Mouse (Mus musculus) lung, embryonic 15.5 days (tissue): ENCODE results near the gene Rrp1b. TPM values are rescaled to one million over a fixed set of nuclear protein-coding genes. Genes with fewer than 3 reads are reported as not detected.
"Not testable (repeated sequence)": the region's sequence is repeated elsewhere in the genome, so short reads cannot be mapped to it uniquely, and the experiment has no call there.

ENCODE experiments used
- ATAC-seq: fragments of 200-750 bp; cut with Nextera tagmentation; 2 replicates; pipeline ENCODE4 v1.8.0; 2017; ENCODE audit warnings: moderate number of reproducible peaks, borderline replicate concordance; ENCODE audit not compliant: low FRiP score, low TSS enrichment; ENCODE audit errors: extremely low read depth
- H3K27ac ChIP-seq: fragments of 300-500 bp; sonication (generic); 2 replicates; pipeline ENCODE4 v1.5.1; 2015; ENCODE audit warnings: moderate library complexity, mild to moderate bottlenecking, inconsistent platforms
- H3K27me3 ChIP-seq: fragments of 300-500 bp; sonication (generic); 2 replicates; pipeline ENCODE4 v1.6.1; 2015; ENCODE audit warnings: inconsistent platforms
- H3K36me3 ChIP-seq: fragments of 300-500 bp; sonication (generic); 2 replicates; pipeline ENCODE4 v1.6.1; 2015; ENCODE audit warnings: inconsistent platforms
- H3K4me1 ChIP-seq: fragments of 300-500 bp; sonication (generic); 2 replicates; pipeline ENCODE4 v1.6.1; 2015; ENCODE audit warnings: inconsistent platforms
- H3K4me2 ChIP-seq: fragments of 300-500 bp; sonication (generic); 2 replicates; pipeline ENCODE4 v1.6.1; 2015; ENCODE audit warnings: inconsistent platforms, mild to moderate bottlenecking, moderate library complexity
- H3K4me3 ChIP-seq: fragments of 300-500 bp; sonication (generic); 2 replicates; pipeline ENCODE4 v1.5.1; 2015; ENCODE audit warnings: mild to moderate bottlenecking, inconsistent platforms
- H3K9ac ChIP-seq: fragments of 300-500 bp; sonication (generic); 2 replicates; pipeline ENCODE4 v1.6.1; 2015; ENCODE audit warnings: inconsistent platforms
- H3K9me3 ChIP-seq: fragments of 300-500 bp; sonication (generic); 2 replicates; pipeline ENCODE4 v1.6.1; 2016; ENCODE audit warnings: inconsistent platforms
- WGBS: fragments of 180-500 bp; shearing (Covaris S2); methylation state at CpG from one replicate; pipeline ENCODE4 v1.1.7; 2015; 5-methylcytosine and 5-hydroxymethylcytosine counted together
- polyA plus RNA-seq: library from polyadenylated mRNA; unstranded; fragments of >200 nt; fragmentation: Nextera tagmentation; extraction: Ambion mirVana; gene quantifications from 2 replicates; pipeline ENCODE4 v1.2.1, GENCODE M21; 2015

Rrp1b gene
- polyA plus RNA-seq, 1 experiment from 2014 or later = 48.4 TPM

DNA sequence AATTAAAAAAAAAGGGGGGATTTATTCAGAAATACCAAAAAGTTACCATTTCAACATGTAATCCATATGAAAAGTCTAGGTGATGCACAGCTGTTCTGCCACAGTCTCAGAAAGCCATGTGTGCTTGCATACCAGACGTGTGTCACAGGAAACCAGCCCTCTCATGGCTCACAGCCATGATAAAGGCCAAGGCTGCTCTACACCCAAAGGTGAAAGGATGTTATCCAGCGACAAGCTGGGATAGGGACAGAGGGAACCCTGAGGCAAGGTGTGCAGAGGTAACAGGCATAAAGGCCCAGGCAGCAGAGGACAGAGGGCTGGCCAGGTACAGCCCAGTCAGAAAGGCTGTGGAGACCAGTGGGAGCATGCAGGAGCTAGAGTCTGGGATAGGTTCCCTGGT, 27.8 kb downstream of the Rrp1b start:
- Histone ChIP-seq H3K27ac (no peak overlapping the region), H3K36me3 (peaks cover 35% of the 10 kb centered on the region), H3K4me1 (no peaks in the 10 kb centered on the region), H3K9me3 (no peaks in the 10 kb centered on the region), H3K4me2 (no peak overlapping the region), H3K4me3 (no peak overlapping the region), H3K27me3 (no peaks in the 10 kb centered on the region), H3K9ac (no peak overlapping the region)
- WGBS = 69% methylated on average over 2 of the region's 2 CpGs
- ATAC-seq = no peak

DNA sequence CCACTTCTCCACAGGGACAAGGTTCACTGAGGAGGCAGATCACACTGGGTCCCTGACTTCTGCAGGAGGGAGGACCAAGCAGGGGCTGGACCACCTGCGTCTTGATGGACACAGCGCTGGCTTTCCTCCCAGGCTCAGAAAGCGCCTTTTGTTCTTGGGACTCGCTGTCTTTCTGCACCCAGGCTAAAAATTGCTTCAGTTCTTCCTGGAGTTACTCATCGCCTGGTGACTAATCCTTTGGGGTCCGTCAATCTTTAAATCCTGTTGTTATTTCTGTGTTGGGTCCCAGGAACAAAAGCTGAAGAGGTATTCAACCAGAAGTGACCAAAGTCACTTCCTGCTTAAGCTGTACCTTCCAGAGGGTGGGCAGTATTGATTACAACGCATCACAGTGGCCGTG, 28.9 kb downstream of the Rrp1b start:
- peaks cover 24% of the 10 kb centered on the region for H3K36me3 ChIP-seq
- H3K9ac ChIP-seq, H3K9me3 ChIP-seq, H3K27ac ChIP-seq, H3K4me2 ChIP-seq, ATAC-seq, H3K27me3 ChIP-seq, H3K4me1 ChIP-seq, H3K4me3 ChIP-seq: not testable (repeated sequence)
- 74% methylated on average over 8 of the region's 8 CpGs for WGBS

DNA sequence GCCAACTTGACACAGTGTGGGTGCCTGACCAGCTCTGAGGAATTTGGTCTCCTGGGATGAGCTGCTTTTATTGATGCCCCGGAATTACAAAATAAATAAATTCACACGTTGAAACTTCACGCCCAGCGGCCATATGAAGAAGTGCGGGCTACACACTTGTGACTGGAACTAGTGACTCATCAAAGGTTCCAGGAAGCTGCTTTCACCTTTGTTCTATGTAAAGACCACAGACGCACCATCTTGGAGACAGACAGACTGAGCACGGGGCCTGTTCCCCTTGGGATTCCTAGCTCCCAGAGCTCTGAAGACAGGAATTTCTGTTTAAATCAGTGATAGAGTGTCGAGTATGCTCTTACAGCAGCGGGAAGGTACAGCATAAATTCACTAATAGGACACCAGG, 31.6 kb downstream of the Rrp1b start:
- Histone ChIP-seq H3K9me3 (no peaks in the 10 kb centered on the region), H3K27ac (no peak overlapping the region), H3K4me3 (no peak overlapping the region), H3K4me1 (no peaks in the 10 kb centered on the region), H3K27me3 (no peaks in the 10 kb centered on the region), H3K36me3 (no peaks in the 10 kb centered on the region), H3K9ac (no peak overlapping the region), H3K4me2 (no peak overlapping the region)
- ATAC-seq = no peak
- 64% methylated on average over 9 of the region's 9 CpGs for WGBS

DNA sequence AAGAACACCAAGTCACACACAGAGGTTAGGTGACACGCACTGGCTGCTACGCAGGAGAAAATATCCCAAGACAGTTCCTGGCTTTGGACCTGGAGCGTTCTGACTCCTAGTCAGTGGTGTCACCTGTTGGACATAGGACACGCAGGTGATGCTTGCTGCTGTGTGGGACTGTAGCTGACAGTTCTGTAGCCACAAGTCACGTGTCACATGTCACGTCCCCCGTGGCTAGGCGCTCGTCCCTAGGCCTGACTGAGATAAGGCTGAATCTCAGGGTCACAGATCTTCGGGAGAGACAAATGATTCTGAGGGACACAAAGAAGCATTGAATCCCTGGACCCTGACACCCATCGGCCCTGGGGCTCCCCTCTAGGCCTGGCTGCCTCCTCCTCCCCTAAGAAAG, 32.5 kb downstream of the Rrp1b start:
- Histone ChIP-seq H3K27ac (no peak overlapping the region), H3K4me2 (no peak overlapping the region), H3K9ac (no peak overlapping the region), H3K4me3 (no peak overlapping the region), H3K36me3 (no peaks in the 10 kb centered on the region), H3K4me1 (no peaks in the 10 kb centered on the region), H3K27me3 (no peaks in the 10 kb centered on the region), H3K9me3 (no peaks in the 10 kb centered on the region)
- WGBS = 71% methylated on average over 11 of the region's 11 CpGs
- no peak for ATAC-seq

DNA sequence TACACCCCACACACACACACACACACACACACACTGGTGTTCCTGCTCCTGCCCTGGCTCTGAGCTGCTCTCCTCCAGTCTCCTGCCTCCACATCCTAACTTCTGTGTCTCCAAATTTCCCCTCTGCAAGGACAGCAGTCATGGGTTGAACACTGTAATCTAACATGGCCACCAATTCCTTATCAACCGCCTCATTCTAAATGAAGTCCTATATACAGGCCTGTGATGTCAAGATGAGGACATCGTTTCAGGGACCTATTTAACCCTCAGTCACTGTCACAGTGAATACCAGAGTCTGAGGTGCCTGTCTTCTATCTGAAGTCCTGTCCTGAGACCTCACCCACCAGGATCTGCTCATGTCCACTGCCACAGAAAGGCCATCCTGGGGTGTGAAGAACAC, 32.9 kb downstream of the Rrp1b start:
- Histone ChIP-seq H3K27me3 (no peaks in the 10 kb centered on the region), H3K9ac (no peak overlapping the region), H3K4me2 (no peak overlapping the region), H3K9me3 (no peaks in the 10 kb centered on the region), H3K4me3 (no peak overlapping the region), H3K36me3 (no peaks in the 10 kb centered on the region), H3K27ac (no peak overlapping the region), H3K4me1 (no peaks in the 10 kb centered on the region)
- WGBS = 83% methylated on average over 2 of the region's 2 CpGs
- no peak for ATAC-seq

DNA sequence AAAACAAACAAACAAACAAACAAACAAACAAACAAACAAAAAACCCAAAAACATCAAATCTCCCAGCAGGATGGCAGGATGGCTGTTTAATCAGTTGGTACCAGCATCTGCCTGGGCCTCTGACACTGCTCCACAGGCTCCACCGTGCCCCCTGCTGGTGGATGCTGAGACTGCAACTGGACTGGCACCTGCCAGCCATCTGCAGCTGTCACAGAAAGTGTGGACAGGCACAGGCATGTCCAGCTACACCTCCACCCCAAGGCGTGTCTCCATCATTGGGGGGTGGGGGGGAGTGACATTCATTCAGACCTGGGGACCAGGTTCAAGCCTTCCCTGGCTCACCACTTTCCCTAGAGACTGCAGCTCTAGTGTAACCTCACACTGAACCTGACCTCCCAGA, 37.5 kb downstream of the Rrp1b start:
- ATAC-seq = no peak
- Histone ChIP-seq H3K36me3 (no peaks in the 10 kb centered on the region), H3K27ac (no peak overlapping the region), H3K4me1 (no peaks in the 10 kb centered on the region), H3K4me2 (no peak overlapping the region), H3K9ac (no peak overlapping the region), H3K9me3 (no peaks in the 10 kb centered on the region), H3K4me3 (no peak overlapping the region), H3K27me3 (no peaks in the 10 kb centered on the region)
- WGBS = 2% methylated on average over 2 of the region's 2 CpGs

DNA sequence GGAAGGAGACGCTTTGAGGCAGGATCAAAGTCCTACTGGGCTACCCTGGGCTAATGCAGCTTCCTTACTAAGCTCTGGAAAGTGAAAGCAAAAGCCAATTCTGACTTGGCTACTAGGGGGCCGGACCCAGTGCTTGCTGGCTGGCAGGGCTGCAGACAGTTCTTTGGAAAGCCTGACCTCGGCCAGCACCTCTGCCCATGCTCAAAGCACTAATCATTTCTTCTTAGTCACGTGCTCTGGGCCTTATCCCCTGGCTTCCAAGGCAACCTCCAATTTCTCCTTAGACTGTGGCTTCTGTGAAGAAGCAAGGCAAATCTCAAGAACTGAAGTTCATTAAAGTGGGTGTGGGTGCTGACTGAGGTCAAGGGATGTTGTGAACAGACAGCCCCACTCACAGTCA, 38.8 kb downstream of the Rrp1b start:
- Histone ChIP-seq H3K36me3 (no peaks in the 10 kb centered on the region), H3K9me3 (no peaks in the 10 kb centered on the region), H3K9ac (no peak overlapping the region), H3K4me1 (no peaks in the 10 kb centered on the region), H3K27me3 (no peaks in the 10 kb centered on the region), H3K4me2 (no peak overlapping the region), H3K27ac (no peak overlapping the region), H3K4me3 (no peak overlapping the region)
- no peak for ATAC-seq
- 54% methylated on average over 4 of the region's 4 CpGs for WGBS

DNA sequence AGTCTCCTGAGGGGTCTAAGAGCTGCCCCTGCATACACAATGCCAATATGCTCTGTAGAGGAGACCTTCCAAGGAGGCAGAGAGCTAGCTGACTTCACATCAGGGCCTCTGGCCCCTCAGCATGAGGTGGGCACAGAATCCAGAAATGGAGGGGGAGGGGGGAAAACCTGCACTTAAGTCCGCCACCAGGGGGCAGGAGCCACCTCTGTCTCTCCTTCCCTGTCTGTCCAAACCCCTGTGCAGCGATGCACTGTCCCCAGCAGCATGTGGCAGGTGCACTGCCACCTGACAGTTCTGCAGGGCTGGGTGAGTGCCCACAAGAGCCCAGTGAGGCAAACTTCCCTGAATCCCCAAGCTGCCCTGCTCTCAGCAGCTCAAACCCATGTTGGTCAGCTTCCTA, 39.3 kb downstream of the Rrp1b start:
- no peaks in the 10 kb centered on the region for H3K9me3 ChIP-seq
- no peaks in the 10 kb centered on the region for H3K4me1 ChIP-seq
- peak; percentile 39; the same call in 1 of the 2 replicates for ATAC-seq
- H3K27ac ChIP-seq = no peak overlapping the region
- no peak overlapping the region for H3K4me2 ChIP-seq
- no peak overlapping the region for H3K4me3 ChIP-seq
- WGBS = 10% methylated on average over 2 of the region's 2 CpGs
- no peaks in the 10 kb centered on the region for H3K36me3 ChIP-seq
- no peaks in the 10 kb centered on the region for H3K27me3 ChIP-seq
- no peak overlapping the region for H3K9ac ChIP-seq

DNA sequence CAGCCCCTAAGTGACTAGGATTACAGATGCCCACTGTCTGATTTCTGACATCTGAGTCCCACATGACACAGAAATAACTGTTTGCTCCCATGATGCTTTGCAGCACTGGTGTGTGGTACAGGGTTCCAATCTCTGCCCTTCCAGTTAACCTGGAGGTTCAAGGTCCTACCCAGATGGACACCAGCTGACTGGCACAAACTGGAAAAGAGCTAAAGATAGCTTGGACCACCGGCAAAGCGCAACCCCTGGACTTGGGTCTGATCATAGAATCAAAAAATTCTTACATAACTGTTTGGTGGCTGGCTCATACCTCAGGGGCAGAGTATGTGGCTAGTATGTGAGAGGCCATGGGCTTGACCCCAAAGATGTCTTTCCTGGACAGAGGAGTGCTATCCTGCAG, 47.5 kb downstream of the Rrp1b start:
- Histone ChIP-seq H3K9ac (no peak overlapping the region), H3K9me3 (no peaks in the 10 kb centered on the region), H3K4me1 (no peaks in the 10 kb centered on the region), H3K27ac (no peak overlapping the region), H3K4me2 (no peak overlapping the region), H3K36me3 (no peaks in the 10 kb centered on the region), H3K27me3 (no peaks in the 10 kb centered on the region), H3K4me3 (no peak overlapping the region)
- ATAC-seq = no peak
- 87% methylated on average over 2 of the region's 2 CpGs for WGBS

DNA sequence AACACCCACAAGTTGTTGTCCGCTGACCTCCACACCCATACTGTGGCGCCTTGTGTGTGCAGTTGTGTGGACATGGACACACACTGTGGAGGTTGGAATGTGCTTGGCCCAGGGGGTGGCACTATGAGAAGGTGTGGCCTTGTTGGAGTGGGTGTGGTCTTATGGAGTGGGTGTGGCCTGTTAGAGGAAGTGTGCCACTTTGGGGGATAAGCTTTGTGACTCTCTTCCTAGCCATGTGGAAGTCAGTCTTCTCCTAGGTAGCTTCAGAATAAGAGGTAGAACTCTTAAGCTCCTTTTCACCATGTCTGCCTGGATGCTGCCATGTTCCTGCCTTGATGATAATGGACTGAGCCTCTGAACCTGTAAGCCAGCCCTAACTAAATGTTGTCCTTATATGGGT, 51.2 kb downstream of the Rrp1b start:
- H3K4me2 ChIP-seq = no peak overlapping the region
- no peak overlapping the region for H3K9ac ChIP-seq
- H3K4me3 ChIP-seq = no peak overlapping the region
- WGBS = 97% methylated on average over 2 of the region's 2 CpGs
- H3K27me3 ChIP-seq = no peaks in the 10 kb centered on the region
- no peaks in the 10 kb centered on the region for H3K9me3 ChIP-seq
- peaks cover 9% of the 10 kb centered on the region; the same call in 1 of the 2 replicates for H3K4me1 ChIP-seq
- H3K36me3 ChIP-seq = no peaks in the 10 kb centered on the region
- no peak for ATAC-seq
- H3K27ac ChIP-seq = no peak overlapping the region

DNA sequence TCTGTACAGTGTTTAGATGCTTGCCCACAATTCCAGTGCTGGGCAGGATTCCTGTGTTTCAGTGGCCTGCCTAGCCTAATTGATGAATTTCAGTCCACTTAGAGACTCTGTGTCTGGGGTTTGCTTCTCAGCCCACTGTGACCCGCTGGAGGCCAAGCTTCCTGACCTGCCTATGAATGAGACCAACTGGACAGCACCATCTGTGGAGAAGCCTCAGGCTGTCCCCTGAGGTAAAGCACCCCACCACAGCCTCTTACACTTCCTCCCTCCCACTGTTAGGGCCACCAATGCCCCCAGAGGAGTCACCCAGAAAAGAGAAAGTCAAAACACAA, 55.1 kb downstream of the Rrp1b start:
- Histone ChIP-seq H3K27ac (peak overlapping the region; percentile 60; the same call in 1 of the 2 replicates), H3K4me3 (peak overlapping the region; percentile 34), H3K4me1 (peaks cover 9% of the 10 kb centered on the region; the same call in 1 of the 2 replicates), H3K4me2 (peak overlapping the region; percentile 59), H3K9me3 (no peaks in the 10 kb centered on the region), H3K36me3 (no peaks in the 10 kb centered on the region), H3K27me3 (no peaks in the 10 kb centered on the region), H3K9ac (no peak overlapping the region)
- peak; percentile 17; the same call in 1 of the 2 replicates for ATAC-seq
- WGBS = 8% methylated on average over 1 of the region's 1 CpGs

DNA sequence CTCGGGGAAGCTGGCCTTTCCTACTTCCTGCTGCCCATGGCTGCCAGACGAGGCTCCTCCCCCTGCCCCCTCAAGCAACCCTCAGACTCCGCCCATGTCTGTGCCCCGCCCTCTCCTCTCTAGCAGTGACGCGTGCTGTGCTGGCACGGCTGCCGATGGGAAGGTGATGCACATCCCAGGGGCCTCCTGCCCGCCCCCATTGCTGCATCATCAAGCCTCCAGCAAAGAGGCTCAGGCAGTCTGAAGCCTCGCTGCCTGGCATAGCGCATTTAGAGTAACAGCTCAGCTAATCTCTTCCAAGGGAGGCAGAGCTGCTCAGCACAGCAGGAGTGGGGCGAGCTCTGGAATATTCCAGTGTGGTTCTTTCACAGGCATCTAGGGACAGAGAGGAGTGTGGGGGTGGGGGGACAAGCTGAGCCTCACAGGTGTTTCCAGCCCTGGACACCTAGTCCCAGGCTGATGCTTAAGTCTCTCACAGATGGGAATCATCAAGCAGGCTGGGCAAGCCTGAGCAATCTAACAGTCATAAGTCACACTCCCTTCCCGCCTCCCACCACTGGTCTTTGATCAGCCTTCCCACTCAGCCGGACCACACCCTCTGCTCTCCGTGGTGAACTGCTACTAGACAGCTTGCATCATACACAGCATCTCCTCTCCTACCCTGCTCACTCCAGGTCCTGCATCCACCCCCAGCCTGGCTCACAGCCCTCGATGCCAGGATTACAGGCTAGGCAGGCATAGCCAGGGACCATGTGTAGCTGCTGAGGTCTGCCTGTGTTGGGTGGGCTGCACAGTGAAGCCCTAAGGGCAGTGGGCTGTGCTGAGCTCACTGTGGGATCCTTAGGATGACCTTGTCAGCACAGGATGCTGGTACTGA, 55.7 kb downstream of the Rrp1b start:
- H3K9me3 ChIP-seq, H3K27me3 ChIP-seq, H3K4me1 ChIP-seq, H3K9ac ChIP-seq, H3K36me3 ChIP-seq: not testable (repeated sequence)
- WGBS = 4% methylated on average over 15 of the region's 16 CpGs
- ATAC-seq = peak; percentile 93
- Histone ChIP-seq H3K4me3 (peak overlapping the region; percentile 34), H3K27ac (peak overlapping the region; percentile 60), H3K4me2 (peak overlapping the region; percentile 59)

DNA sequence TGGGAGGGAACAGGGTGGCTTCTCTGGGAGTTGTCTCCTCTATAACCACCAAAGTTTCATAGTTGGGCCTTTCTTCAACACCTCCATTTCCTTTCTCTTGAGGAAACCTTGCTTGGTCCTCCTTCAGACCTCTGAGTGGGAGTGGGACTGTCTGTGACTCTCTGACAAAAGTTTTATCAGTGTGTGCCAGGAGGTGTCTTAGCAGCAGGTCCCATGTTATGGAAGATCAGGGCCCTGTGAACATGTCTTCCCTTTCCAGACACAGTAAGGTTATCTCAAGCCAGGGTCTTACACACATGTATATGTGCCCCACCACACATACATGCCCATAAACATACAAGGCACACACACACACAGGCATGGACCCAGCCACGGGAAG, 56.3 kb downstream of the Rrp1b start:
- Histone ChIP-seq H3K9ac (no peak overlapping the region), H3K27me3 (no peaks in the 10 kb centered on the region), H3K4me2 (no peak overlapping the region), H3K9me3 (no peaks in the 10 kb centered on the region), H3K27ac (no peak overlapping the region), H3K36me3 (no peaks in the 10 kb centered on the region), H3K4me1 (peaks cover 9% of the 10 kb centered on the region; the same call in 1 of the 2 replicates), H3K4me3 (no peak overlapping the region)
- ATAC-seq = no peak
- 95% methylated on average over 1 of the region's 1 CpGs for WGBS
